Mouse (Mus musculus): ENCODE results near the gene Slc16a12.

Gene Slc16a12

DNA sequence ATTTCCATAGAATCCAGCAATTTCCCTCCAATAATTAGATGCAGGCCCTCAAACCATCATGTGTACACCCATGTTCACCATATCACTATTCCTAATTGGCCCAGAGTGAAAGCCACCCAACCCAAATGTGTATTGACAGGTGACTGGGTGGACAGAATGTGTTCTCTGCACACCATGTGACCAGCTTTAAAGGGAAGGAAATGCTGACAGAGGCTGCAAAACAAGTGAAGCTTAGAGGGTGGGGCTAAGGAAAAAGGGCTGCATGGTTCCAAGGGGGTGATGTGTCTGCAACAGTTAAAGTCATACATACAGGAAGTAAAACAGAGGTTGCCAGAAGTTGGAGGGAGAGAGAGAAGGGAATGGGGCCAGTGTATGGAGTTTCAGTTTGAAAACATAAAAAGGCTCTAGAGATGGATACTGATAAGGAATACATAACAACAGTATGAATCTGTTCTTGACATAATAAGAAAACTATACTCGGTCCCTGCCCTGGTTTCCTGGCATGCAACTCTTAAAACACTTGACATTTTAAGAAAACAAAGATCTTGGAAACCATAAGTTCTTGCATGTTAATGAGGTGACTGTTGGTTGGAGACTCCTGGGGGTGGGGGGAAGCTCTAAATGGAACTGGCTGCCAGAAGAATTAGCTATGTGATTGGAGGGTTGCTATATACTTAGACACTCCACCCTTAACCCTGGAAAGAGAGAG, 20.7 kb downstream of the Slc16a12 start:
- no peak for DNase-seq

- no peak for DNase-seq
These were observed 21.7 kb downstream of the Slc16a12 start for GRCm38 (mm10) chr19:34725418-34725817.

DNA sequence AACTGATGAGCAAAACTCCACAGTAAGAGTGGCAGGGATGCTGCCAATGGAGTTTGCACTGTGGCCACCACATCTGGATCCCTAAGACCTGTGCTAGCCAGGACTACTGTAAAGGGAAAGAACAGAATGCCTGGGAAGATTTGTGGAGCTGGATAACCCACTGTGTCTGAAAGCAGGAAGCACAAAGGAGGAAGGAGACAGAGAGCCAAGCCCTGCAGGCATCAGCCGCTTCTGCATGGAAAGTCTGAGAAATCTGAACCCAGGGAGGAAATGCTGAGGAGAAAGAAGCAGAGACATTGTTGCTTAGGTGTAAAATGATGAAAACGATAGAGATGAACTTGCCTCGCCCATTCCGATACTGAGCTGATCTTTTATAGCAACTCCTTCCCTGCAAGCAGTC, 22.5 kb downstream of the Slc16a12 start:
- DNase-seq = no peak

DNA sequence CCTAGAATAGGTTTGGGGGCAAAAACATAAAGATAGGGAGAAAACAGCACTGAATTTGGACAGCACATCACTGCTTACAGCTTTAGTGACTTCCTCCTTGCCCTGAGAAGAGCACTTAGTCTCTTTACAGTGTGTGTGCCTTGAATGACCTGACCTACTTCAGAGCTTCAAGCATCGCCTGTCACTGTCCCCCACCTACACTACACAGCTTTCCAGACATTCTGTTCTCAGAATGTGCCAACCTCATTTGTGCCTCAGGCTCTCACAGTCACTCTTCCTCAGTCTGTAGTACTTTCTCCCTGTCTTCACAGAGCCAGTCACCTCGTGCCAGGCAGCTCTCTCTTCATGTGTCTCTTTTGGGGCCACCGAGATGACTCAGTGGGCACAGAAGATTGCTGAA, 24.5 kb downstream of the Slc16a12 start:
- no peak for DNase-seq

- DNase-seq = no peak
These were observed 27.0 kb downstream of the Slc16a12 start for GRCm38 (mm10) chr19:34720130-34720529.

GRCm38 (mm10) chr19:34718963-34719362, 28.1 kb downstream of the Slc16a12 start:
- DNase-seq = no peak

DNA sequence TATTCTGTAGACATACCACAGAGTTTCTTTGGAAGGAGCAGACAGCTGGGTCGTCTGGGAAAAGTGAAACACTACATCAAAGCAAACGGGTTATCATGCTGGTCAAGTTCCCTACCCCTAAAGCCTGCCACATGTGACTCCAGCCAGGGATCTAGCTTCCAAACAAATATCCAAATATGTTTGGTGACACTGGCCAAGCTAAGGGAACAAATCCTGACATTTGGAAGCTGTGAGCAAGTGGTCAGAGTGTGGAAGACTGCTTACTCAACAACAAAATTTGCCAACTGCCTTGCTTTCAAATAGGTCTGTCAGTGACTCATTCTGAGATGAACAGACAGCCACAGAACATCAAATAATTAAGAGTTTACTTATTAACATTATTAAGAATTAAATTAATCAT, 28.6 kb downstream of the Slc16a12 start:
- DNase-seq = no peak

- DNase-seq = no peak
These were observed 31.2 kb downstream of the Slc16a12 start for GRCm38 (mm10) chr19:34715895-34716294.

DNA sequence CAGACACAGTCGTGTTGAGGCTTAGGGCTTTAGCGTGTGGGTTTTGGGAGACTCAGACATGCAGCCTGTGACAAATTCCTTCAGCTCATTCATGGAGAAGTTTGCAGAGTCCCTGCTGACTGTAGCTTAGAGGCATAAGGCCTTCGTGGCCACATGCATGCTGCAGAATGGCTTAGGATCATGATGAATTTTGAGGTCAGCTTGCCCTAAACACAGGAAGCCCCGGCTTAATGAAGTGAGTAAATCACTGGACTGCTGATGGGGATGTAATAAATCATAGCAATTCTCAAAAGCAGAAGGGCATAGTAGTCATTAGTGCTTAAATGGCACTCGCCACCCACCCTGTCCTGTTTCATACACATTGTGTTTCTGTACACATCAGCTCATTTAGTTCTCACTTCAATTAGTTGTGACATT, 32.8 kb downstream of the Slc16a12 start:
- DNase-seq = peak; percentile 36

GRCm38 (mm10) chr19:34712050-34712449, 35.0 kb downstream of the Slc16a12 start:
- no peak for DNase-seq

DNA sequence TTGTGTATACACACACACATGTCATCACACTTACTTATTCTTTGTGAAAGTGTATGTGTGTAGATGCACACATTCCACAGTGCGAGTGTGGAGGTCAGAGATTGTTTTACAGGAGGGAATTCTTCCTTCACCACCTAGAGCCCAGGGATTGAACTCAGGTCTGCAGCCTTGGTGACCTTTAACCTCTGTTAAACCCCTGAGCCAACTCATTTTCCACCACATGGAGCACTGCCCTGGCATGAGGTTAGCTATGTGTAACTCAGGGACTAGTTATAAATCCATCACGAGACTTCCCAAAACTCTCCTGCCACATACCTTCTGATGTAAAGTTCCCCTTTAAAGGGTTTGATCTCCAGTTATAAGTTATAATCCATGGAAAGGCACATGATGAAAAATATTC, 38.9 kb downstream of the Slc16a12 start:
- no peak for DNase-seq

GRCm38 (mm10) chr19:34707571-34707970, 39.5 kb downstream of the Slc16a12 start:
- no peak for DNase-seq

DNA sequence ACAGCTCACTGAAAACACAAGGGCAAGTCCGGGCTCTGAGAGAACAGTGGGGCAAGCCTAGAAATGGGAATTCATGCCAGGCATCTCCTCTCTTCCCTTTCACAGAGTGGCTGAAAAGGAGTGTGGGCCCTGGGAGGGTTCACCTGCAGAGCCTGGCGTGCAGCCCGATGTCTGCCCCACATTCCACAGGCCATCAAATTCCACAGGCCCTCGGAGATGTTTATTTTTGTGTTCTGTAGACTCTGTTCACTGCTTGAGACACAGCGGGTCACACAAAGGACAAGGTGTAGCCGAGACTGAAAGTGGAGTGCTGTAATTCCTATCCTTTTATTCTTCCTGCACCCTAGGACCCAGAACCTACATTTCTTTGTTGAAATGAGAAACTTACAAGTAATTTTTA, 40.8 kb downstream of the Slc16a12 start:
- peak; percentile 4 for DNase-seq

DNA sequence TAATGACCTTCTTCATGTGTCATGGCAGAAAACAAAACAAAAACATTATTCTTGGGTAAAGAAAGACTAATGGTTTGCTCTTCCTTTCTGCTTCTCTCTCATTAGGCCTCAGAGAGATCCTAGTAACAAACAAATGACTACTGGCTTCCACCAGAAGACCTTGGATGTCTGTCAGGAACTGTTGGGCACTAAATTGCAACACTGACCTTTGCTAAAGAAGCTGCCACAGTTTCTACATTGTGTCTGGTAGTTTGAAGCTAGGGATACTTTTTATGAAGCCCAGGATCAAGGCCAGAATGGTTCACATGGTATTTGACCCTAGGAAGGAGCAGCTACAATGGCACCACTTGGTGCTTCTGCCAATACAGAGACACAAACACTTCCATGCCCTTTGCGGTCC, 41.9 kb downstream of the Slc16a12 start:
- DNase-seq = no peak

DNA sequence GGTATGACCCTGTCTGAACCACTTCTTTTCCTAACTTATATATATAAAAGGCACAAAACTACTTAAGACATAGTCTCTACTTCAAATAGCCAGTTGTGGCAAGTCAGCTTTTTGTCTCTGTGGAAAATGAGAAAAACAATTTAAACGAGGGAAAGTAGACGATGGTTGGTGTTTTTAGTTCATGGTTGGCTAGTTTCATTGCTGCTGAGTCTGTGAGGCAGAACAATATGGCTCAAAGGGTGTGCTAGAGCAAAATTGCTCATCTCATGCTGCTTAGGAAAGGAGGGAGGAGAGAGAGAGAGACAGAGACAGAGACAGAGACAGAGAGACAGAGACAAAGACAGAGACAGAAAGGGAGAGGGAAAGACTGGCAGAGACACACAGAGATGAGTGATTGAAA, 47.8 kb downstream of the Slc16a12 start:
- no peak for DNase-seq

DNA sequence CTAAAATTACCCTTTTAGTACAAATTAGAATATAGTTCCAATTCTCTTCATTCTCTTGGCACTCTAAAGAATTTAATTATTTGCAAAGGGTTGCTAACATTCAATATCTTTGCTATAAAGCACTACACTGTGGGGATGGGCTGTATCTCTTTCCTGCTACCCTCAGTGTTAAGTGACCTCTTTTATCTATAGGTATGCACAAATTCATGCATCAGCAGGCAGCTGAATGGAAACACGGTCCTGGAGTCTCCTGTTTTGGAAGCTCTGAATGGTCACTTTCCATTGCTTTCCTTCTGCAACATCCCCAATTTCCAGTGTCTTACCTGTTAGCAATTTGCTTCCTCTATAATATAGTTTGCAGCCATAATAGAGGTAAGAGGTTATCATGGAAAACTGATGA, 48.2 kb downstream of the Slc16a12 start:
- no peak for DNase-seq

DNA sequence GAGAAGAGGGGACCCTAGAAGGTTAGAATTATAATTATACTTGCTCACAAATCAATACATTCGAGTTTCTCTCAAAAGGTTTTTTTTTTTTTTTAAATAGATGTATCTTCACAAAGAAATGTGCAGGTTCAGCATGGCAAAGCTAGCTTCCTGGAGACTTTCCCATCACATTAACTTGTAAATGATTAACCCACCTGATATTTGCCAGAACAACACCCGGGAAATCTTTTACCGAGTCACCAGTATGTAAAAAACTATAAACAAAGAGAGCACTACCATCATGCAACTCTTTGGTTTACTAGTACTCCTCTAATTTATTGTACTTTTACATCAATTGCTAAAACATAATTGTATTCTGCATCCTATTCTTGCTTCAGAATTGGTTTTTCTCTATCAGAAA, 48.7 kb downstream of the Slc16a12 start:
- DNase-seq = no peak

DNA sequence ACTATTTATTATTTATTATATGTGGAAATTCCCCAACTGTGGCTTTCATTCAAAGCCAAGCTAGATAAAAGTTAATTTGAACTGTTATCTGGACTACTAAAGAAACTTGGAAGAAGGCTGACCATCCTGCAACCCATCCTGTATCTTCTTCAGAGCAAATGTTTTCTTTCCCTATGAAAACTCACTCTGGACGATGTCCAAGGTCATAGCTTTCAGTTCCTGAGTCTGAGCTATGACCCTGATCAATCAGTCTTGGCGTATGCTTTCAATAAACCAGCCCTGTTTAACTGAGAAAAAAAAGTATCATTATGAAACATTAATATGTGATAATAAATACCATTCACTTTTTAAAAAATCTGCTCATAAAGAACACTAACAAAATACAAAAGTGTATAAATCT, 49.6 kb downstream of the Slc16a12 start:
- DNase-seq = no peak

DNA sequence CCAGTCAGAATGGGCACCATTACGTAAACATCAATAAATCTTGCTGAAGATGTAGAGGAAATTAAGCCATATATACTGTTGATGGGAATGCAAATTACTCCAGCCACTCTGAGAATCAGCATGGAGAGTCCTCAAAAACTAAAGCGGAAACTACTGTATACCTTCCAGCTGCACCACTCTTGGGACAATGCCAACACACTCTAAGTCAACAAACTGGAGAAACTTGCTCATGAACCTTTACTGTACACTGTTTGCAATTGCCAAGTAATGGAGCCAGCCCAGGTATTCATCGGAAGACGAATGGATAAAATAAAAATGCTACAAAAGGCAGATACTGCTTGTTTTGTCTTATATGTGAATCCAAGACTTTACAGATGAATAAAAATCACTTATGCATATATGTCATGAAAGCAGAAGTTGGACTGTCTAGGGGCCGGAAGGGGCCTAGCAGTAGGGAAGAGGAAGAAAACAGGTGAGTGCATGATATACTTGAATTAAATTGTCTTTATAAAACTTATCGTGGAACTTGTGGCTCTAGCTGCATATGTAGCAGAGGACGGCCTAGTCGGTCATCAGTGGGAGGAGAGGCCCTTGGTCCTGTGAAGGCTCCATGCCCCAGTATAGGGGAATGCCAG, 50.6 kb downstream of the Slc16a12 start:
- DNase-seq = no peak

DNA sequence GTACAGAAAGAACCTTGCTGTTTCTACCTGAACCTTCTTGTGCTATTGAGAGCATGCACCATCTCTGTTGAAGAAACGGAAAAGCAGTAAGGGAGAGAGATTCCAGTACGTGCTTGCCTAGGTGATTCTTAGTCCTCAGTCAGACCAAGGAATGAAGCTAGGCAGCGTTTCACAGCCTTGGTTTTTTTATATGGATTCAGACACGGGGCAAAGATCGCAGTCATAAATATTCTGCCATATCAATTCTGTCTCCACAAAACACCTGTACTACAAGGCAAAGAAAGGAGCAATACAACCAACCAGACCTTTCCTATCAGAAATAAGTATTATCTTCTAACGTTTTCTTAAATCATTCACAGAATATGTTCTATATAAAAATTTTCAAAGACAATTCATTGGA, 55.7 kb downstream of the Slc16a12 start:
- DNase-seq = no peak

- no peak for DNase-seq
These were observed 61.6 kb downstream of the Slc16a12 start for GRCm38 (mm10) chr19:34685530-34685929.

DNA sequence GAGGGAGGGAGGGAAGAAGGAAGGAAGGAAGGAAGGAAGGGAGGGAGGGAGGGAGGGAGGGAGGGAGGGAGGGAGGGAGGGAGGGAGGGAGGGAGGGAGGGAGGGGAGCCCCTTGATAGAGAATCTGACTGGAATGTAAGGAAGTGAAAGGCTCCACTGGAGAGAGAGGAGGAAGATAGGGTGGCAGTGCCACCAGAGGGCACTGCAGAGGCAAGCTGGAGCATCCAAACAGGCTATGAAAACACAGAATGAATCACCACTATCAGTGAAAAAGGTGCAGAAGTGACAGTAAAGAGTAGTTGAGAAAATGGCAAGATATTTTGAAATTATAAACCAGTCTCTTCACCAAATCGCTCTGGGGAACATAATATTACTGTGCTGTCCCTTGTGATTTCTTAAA, 62.2 kb downstream of the Slc16a12 start:
- DNase-seq = peak; percentile 53

DNA sequence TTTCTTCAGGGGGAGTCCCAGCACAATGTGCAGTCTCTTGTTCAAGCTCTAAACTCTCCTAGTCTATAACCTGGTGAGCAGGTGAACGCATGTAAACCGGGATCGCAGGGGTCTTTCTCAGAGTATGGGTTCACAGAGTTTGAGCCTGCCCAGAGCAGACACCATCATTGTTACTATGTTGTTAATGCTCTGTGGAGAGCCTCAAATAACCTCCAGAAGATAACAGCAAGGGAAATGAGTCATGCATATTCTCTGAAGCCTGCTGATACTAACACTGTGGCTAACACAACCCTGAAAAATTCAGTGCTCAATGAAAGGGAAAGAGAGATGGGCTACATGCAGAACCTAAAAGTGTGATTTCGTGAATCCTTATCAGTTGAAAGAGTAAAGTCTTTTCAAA, 68.7 kb downstream of the Slc16a12 start:
- DNase-seq = no peak

GRCm38 (mm10) chr19:34673476-34673875, 73.6 kb downstream of the Slc16a12 start:
- no peak for DNase-seq

DNA sequence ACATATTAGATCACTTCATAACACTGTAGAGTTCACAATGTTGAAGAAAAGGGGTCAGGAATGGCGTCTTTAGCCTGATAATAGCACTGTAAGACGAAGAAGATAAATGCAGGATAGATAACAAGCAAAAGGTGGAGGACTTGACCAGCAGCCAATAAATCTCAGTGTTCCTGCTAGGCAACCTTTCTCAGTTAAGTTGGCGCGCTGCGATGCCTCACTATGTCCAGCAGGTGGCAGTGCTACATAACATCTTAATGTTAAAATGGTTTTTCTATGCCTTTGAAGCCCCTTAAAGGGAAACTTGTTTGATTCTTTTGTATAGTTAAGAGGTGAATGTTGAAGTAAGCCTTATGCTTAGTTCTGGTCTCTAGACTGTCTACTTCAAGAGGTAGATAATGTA, 81.0 kb downstream of the Slc16a12 start:
- DNase-seq = peak; percentile 87

Measured in embryo, embryonic 11 days (tissue).